Mouse (Mus musculus) kidney, adult 2 months (tissue): Measurements from ENCODE around the gene Acss1. TPM values are rescaled to one million over a fixed set of nuclear protein-coding genes. Genes with fewer than 3 reads are reported as not detected.

ENCODE experiments used
- DNase-seq: peaks from one replicate; pipeline ENCODE4 v3.0.0; 2021
- H3K27ac ChIP-seq: fragments of 200-500 bp; 2 replicates; pipeline ENCODE4 v1.5.1; 2012; ENCODE audit warnings: low read depth, low read length, control low read depth, inconsistent platforms; ENCODE audit not compliant: insufficient read depth
- H3K27me3 ChIP-seq: fragments of 200-500 bp; replicated peaks from 2 replicates; pipeline ENCODE4 v1.6.1; 2012; ENCODE audit warnings: mild to moderate bottlenecking, moderate library complexity, low read length, inconsistent platforms; ENCODE audit not compliant: control insufficient read depth, insufficient read depth
- H3K36me3 ChIP-seq: fragments of 200-500 bp; 2 replicates; pipeline ENCODE4 v1.6.1; 2012; ENCODE audit warnings: mild to moderate bottlenecking, moderate library complexity, low read length, inconsistent platforms; ENCODE audit not compliant: control insufficient read depth, insufficient read depth
- H3K4me1 ChIP-seq: fragments of 200-500 bp; 2 replicates; pipeline ENCODE4 v1.6.1; 2011; ENCODE audit warnings: low read length; ENCODE audit not compliant: control insufficient read depth, insufficient read depth
- H3K4me3 ChIP-seq: fragments of 200-500 bp; 2 replicates; pipeline ENCODE4 v1.5.1; 2011; ENCODE audit warnings: mild to moderate bottlenecking, low read depth, low read length, control low read depth; ENCODE audit not compliant: insufficient read depth
- CTCF ChIP-seq: fragments of 200-500 bp; conservative IDR thresholded peaks from 2 replicates; pipeline ENCODE4 v1.5.1; 2011; ENCODE audit warnings: low read depth, mild to moderate bottlenecking, control low read depth, low read length, moderate library complexity, mixed read lengths; ENCODE audit not compliant: insufficient read depth, insufficient read length
- POLR2A ChIP-seq: fragments of 200-500 bp; IDR thresholded peaks from one replicate; pipeline ENCODE4 v1.6.1; 2011; ENCODE audit warnings: low read depth, low read length, control low read depth
- WGBS: fragments of 180-500 bp; shearing (Covaris S2); methylation state at CpG from one replicate; pipeline ENCODE4 v1.1.7; 2018; 5-methylcytosine and 5-hydroxymethylcytosine counted together
- polyA plus RNA-seq: library from polyadenylated mRNA; depleted of rRNA; stranded (reverse); fragments of >200 nt; gene quantifications from 2 replicates; pipeline ENCODE4 v1.2.3, GENCODE M21; 2012

Gene Acss1
- polyA plus RNA-seq, 1 experiment = 461 TPM

DNA sequence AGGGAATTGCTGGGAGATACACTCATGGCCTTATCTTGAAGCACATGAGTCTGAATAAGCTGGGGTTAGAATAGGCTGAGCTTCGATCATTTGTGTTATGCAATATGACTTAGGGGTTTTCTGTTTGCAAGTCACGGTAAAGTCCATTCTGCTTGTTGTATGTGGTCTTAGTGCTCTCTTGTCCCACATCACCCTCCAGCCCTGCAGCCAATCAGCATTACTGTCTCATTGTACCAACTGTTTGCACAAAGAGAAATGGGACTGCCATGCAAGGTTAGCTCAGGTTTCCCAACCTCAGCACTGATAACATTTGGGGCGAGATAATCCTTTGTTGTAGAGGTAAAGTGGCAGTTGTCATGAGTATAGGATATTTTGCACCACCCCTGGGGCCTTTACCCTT lies 58.2 kb downstream of the Acss1 start:
- peaks cover 1% of the 10 kb centered on the region; the same call in 1 of the 2 replicates for H3K36me3 ChIP-seq
- no peaks in the 10 kb centered on the region for H3K27me3 ChIP-seq
- 77% methylated on average over 3 of the region's 3 CpGs for WGBS
- no peak overlapping the region for H3K27ac ChIP-seq
- peaks cover 7% of the 10 kb centered on the region; the same call in 1 of the 2 replicates for H3K4me1 ChIP-seq
- TF ChIP-seq POLR2A (no peak), CTCF (no peak)
- DNase-seq = no peak
- no peak overlapping the region for H3K4me3 ChIP-seq

- peak overlapping the region; percentile 95; the same call in 1 of the 2 replicates for H3K4me3 ChIP-seq
These were observed 59.3 kb downstream of the Acss1 start for GRCm38 (mm10) chr2:150608872-150609560.

GRCm38 (mm10) chr2:150608087-150608799 lies 60.1 kb downstream of the Acss1 start, which contains the start of gene Apmap:
Gene Apmap (minus strand): TSS chr2:150608567.
- peaks cover 1% of the 10 kb centered on the region; the same call in 1 of the 2 replicates for H3K36me3 ChIP-seq
- no peak within 1 kb of the TSS for H3K27ac ChIP-seq
- DNase-seq = peak; percentile 97
- H3K27me3 ChIP-seq = no peaks in the 10 kb centered on the region
- TF ChIP-seq CTCF = no peak
- peak; percentile 37 for TF ChIP-seq POLR2A
- H3K4me1 ChIP-seq = peaks cover 11% of the 10 kb centered on the region; the same call in 1 of the 2 replicates
- H3K4me3 ChIP-seq = peak within 1 kb of the TSS; percentile 95
- WGBS = under 1% methylated on average over 42 of the region's 42 CpGs

More at GRCm38 (mm10) chr2:150608872-150609560, 59.3 kb downstream of the Acss1 start:
- Histone ChIP-seq H3K36me3 (peaks cover 1% of the 10 kb centered on the region; the same call in 1 of the 2 replicates), H3K27ac (no peak overlapping the region), H3K4me1 (peaks cover 11% of the 10 kb centered on the region; the same call in 1 of the 2 replicates), H3K27me3 (no peaks in the 10 kb centered on the region)
- TF ChIP-seq POLR2A (no peak), CTCF (0 out of 2 replicates have a peak, but pooled peaks have one; percentile 15)
- peak; percentile 80 for DNase-seq
- WGBS = 1% methylated on average over 10 of the region's 10 CpGs

- TF ChIP-seq CTCF = no peak
- no peak for TF ChIP-seq POLR2A
- Histone ChIP-seq H3K4me3 (no peak overlapping the region), H3K27me3 (no peaks in the 10 kb centered on the region), H3K27ac (no peak overlapping the region), H3K4me1 (peaks cover 11% of the 10 kb centered on the region; the same call in 1 of the 2 replicates), H3K36me3 (peaks cover 1% of the 10 kb centered on the region; the same call in 1 of the 2 replicates)
- no peak for DNase-seq
- WGBS = 59% methylated on average over 1 of the region's 1 CpGs
These were observed 61.2 kb downstream of the Acss1 start for GRCm38 (mm10) chr2:150607086-150607485.

GRCm38 (mm10) chr2:150604802-150605201 lies 63.5 kb downstream of the Acss1 start:
- Histone ChIP-seq H3K4me1 (peaks cover 16% of the 10 kb centered on the region; the same call in 1 of the 2 replicates), H3K36me3 (peaks cover 1% of the 10 kb centered on the region; the same call in 1 of the 2 replicates), H3K27ac (peak overlapping the region; percentile 9; the same call in 1 of the 2 replicates), H3K4me3 (no peak overlapping the region), H3K27me3 (no peaks in the 10 kb centered on the region)
- no peak for DNase-seq
- TF ChIP-seq POLR2A = no peak
- no peak for TF ChIP-seq CTCF
- 71% methylated on average over 2 of the region's 2 CpGs for WGBS

- H3K27ac ChIP-seq = no peak overlapping the region
- H3K27me3 ChIP-seq = no peaks in the 10 kb centered on the region
- peaks cover 14% of the 10 kb centered on the region; the same call in 1 of the 2 replicates for H3K4me1 ChIP-seq
- 83% methylated on average over 2 of the region's 2 CpGs for WGBS
- TF ChIP-seq CTCF (no peak), POLR2A (no peak)
- H3K4me3 ChIP-seq = no peak overlapping the region
- H3K36me3 ChIP-seq = peaks cover 1% of the 10 kb centered on the region; the same call in 1 of the 2 replicates
- peak; percentile 35 for DNase-seq
These were observed 66.1 kb downstream of the Acss1 start for GRCm38 (mm10) chr2:150602166-150602565.

- H3K27ac ChIP-seq = no peak overlapping the region
These were observed 68.0 kb downstream of the Acss1 start for GRCm38 (mm10) chr2:150600263-150600662.

More at GRCm38 (mm10) chr2:150600263-150600662, 68.0 kb downstream of the Acss1 start:
- no peak overlapping the region for H3K4me3 ChIP-seq
- TF ChIP-seq POLR2A (no peak), CTCF (no peak)
- peak; percentile 80 for DNase-seq
- H3K27me3 ChIP-seq = no peaks in the 10 kb centered on the region
- WGBS = 62% methylated on average over 2 of the region's 2 CpGs
- no peaks in the 10 kb centered on the region for H3K36me3 ChIP-seq
- peaks cover 18% of the 10 kb centered on the region; the same call in 1 of the 2 replicates for H3K4me1 ChIP-seq
